Mouse (Mus musculus) E14TG2a.4 (cell line): Measurements from ENCODE around the gene Heatr9.

Source experiments
- CTCF ChIP-seq: conservative IDR thresholded peaks from 2 replicates; pipeline ENCODE4 v1.5.1; 2014; ENCODE audit warnings: low read length
- NANOG ChIP-seq: IDR thresholded peaks from 2 replicates; pipeline ENCODE4 v1.6.1; 2014; ENCODE audit warnings: borderline replicate concordance, low read length, mixed read lengths
- POU5F1 ChIP-seq: IDR thresholded peaks from 2 replicates; pipeline ENCODE4 v1.6.1; 2014; ENCODE audit warnings: low read length, borderline replicate concordance

- TF ChIP-seq CTCF, result no peak
- TF ChIP-seq POU5F1, result no peak
- no peak for TF ChIP-seq NANOG
These were observed 4.8 kb downstream of the Heatr9 start for GRCm38 (mm10) chr11:83517153-83517552.
